Mouse (Mus musculus) left cerebral cortex, adult 9 months (tissue): ENCODE results near the gene Txndc8.

Experiments used
- DNase-seq, 2 experiments: peaks; one replicate each; pipeline ENCODE4 v3.0.0; 2022; ENCODE audit warnings: low spot score in 2 of 2

Gene Txndc8

DNA sequence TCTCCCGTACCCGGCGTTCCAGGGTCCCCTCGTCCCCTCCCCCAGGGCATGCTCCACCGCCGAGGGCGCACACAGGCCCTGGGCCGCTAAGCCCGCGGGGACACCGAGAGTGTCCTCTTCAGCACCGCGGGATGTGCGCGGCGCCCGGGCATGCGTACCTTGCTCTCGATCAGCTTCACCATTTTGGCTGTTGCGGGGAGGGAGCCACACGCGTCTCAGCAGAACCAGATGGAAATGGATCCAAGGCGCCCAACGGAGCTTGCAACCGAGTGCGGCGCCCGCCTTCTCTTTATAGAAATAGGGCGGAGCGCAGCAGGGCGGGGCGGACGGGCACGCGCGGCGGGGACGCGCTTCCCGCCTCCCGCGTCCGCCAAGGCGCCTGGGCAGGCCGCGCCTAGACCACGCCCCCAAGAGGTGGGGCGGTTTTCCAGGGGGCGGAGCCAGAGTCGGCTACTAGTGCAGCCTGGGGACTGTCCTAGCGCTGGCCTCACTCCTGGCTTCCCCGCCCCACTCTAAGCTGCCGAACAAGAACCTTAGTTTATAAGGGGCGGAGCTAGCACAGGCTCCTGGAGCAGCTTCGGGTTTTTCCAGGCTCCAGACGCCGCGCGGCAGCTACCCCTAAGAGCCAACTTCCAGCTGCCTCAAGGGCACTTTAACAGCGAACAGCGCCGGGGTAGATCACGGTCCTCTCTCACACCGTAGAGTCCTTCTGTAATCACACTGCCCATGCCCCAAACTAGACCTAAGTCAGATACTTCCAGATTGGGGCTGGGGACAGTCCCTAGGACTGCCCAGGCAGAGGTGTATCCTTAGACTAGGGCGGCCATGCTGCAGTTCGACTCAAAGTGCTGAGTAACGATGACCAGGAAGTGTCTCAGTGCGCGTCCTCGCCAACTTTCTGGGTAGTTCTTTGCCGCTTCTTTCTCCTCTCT is 52.6 kb downstream of the Txndc8 start, which contains the start of gene Txn1:
Gene Txn1 (minus strand): TSS at position 383 of the 932 bp plus-strand sequence.
- peak; percentile 87 to 95 for DNase-seq

DNA sequence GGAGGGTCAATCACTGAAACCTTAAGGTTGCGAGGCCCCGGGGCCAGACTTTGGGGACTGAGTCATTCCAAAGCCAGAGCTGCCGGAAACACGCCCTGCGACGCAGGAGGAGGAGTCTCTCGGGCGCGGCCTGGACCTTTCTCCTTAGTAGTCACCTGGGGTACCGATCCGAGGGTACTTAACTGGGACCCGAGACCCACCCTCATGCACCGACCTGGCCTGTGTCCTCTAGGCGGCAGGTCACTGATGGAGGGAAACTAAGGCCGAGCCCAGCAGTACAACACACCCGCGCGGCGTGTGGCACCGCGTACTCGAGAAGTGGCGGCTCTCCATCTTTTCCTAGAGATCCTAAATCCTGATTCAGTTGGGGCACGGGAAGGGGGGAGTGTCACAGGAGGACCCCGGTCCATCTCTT is 53.4 kb downstream of the Txndc8 start:
- peak in 1 of 2 experiments; percentile 65 for DNase-seq

DNA sequence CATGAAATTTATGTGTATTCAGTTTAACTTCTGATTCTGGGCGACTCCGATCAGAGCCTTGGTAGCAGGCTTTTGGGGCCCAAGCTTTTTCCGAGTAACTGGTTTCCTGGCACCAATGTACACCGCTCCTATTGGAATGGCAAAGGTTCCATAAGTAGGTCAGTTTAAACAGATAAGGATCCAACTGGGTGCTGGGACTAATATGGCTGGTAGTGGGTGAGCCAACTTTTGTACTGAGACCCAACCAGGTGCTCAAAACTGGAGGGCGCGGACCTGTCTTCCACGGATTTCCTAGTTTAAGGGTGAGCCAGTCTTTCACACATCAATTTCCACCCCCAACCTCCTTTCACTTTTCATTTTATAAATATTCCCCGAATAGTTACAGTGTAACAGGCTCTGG is 53.9 kb downstream of the Txndc8 start:
- DNase-seq: peak in 1 of 2 experiments; percentile 13

DNA sequence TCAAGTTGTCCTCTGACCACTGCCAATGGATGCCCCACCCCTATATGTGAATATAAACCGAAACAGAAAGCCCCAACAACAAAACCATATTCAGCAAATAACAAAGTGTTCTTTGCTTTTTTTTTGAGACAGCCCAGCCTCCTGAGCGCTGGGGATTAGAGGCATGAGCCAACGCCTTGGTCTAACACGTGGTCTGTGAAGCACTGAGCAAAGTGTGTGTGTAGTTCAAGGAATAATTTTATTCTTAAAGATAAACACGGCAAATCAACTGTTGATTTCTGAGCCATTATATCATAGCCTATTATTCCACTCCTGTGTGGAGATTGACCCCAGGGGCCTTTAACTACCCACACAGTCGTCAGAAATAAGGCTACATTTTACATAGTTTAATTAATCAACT is 54.3 kb downstream of the Txndc8 start:
- DNase-seq: no peak

GRCm38 (mm10) chr4:57953796-57954195 is 55.1 kb downstream of the Txndc8 start:
- DNase-seq: no peak

- no peak for DNase-seq
Measured at GRCm38 (mm10) chr4:57952891-57953290, 56.0 kb downstream of the Txndc8 start.

DNA sequence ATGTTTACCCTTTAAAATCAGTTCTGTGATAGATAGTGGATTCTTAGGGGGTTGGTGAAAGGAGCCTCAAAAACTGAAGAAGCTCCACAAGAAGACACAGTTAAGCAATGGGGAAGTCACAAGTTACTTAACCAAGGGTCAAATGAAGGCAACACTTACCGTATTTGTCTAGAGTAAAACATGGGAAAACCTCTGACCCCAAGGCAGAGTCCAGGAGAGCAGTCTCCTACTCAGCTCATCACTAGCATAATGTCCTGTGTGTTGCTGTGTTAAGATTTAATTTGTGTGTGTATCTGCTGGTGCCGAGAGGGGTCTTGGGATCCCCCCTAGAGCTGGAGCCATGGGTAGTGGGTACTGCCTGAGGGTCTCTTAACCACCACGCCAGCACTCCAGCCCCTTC is 56.5 kb downstream of the Txndc8 start:
- no peak for DNase-seq

DNA sequence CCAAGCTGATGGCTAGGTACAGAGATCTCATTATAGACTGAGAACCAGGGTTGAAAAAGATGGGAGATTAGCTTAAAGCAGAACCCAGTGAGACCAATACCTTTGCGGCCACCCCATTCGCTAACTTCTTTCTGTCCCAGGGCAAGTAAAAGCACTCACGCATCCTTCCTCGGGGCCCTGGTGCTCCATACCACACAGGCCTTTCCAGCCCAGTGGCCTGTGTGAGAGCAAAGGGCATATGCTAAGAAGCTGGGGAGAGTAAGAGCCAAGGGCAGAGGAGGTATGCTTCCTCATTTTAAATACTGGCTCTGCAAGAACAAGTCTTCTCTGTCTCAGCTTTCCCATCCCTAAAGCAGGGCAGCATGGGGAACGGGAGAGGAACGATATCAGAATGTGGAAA is 59.1 kb downstream of the Txndc8 start:
- DNase-seq: no peak

- no peak for DNase-seq
Measured at GRCm38 (mm10) chr4:57947476-57947875, 61.4 kb downstream of the Txndc8 start.

DNA sequence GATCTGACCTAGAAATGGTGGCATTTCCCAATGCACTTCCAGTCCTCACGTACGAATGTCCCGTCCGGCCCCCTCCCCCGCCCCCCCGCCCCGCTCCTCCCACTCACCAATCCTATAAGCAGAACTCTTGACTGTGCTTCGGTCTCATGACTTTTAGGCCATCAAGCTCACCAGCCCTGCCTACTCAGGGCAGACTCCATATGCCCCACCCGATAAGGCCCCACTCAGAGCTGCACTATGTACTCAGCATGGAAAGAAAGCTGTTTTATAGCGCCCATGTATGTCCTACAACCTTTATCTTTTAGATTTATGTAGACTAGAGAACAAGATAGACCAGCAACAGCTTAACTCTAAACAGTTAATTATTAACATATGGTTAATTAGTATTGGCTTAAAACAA is 61.9 kb downstream of the Txndc8 start:
- DNase-seq: no peak

GRCm38 (mm10) chr4:57942892-57943291 is 66.0 kb downstream of the Txndc8 start:
- no peak for DNase-seq

GRCm38 (mm10) chr4:57940631-57941030 is 68.3 kb downstream of the Txndc8 start:
- no peak for DNase-seq

GRCm38 (mm10) chr4:57937292-57937691 is 71.6 kb downstream of the Txndc8 start:
- no peak for DNase-seq

DNA sequence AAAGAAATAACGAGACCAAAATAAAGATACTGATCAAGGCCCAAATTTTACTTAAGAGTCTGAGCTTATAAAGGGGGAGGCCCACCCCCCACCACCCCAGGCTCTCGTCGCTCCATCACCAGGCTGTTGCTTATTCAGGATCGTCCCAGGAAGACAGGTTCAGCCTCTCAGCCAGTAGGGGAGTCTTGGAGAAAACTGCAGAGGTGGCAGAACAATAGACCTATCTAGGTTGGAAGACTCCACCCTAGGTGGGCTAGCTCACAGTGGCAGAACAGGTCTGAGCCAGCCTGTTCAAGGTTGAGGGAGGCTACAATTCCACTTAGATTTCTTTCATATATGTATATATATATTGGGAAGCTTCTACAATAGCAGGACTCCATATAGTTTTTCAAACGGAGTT is 74.7 kb downstream of the Txndc8 start:
- no peak for DNase-seq
